Mouse (Mus musculus): ENCODE data around the gene Trappc6a. TPM values are rescaled to one million over a fixed set of nuclear protein-coding genes. Genes with fewer than 3 reads are reported as not detected.
A peak's percentile ranks its signal among the peaks of the same experiment; 100 is the strongest.

Trappc6a gene
- polyA plus RNA-seq, 1 experiment from 2014 or later = 103 TPM

DNA sequence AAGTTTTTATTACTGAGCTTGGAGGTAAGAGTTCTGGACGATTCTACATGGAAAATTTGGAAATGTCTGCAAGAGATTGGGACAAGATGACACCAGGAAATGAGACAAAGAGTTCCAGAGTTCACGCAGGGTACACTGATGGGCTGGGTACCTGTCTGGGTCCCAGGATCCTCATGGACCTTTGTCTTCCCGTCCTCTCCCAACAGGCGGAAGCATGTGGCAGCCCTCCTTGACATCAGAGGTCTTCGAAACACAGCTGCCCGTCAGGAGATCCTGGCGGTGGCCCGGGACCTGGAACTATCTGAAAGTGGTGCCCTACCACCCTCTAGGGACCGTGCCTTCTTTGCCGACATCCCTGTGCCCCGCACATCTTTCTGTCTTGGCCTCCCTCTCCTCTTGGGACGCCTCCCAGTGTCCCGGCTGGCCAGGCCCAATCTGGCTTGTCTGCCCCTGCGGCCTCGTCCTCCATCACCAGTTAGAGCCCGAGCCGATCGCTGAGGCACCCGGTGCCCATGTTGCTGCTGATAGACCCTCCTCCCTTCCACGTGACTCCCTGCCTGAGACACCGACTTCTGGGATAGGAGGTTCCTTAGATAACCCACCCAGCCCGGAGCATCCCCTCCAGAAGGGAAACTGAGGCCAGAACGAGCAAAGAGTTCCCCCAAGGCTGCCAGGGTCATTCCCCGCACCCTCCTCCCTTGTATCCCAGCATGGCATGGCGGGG lies 13.3 kb upstream of the Trappc6a start:
- ATAC-seq (ENCODE audit: insufficient read depth, low FRiP score, low read depth) = no peak
- H3K27ac ChIP-seq = no peak overlapping the region
- peaks cover 8% of the 10 kb centered on the region for H3K4me1 ChIP-seq
- H3K36me3 ChIP-seq = no peaks in the 10 kb centered on the region
- H3K9me3 ChIP-seq = no peaks in the 10 kb centered on the region
- 79% methylated on average over 25 of the region's 25 CpGs for WGBS
- H3K9ac ChIP-seq = no peak overlapping the region
- no peak overlapping the region for H3K4me3 ChIP-seq (replicated peaks)
- H3K4me2 ChIP-seq = no peak overlapping the region
- peaks cover 18% of the 10 kb centered on the region for H3K27me3 ChIP-seq (replicated peaks)

DNA sequence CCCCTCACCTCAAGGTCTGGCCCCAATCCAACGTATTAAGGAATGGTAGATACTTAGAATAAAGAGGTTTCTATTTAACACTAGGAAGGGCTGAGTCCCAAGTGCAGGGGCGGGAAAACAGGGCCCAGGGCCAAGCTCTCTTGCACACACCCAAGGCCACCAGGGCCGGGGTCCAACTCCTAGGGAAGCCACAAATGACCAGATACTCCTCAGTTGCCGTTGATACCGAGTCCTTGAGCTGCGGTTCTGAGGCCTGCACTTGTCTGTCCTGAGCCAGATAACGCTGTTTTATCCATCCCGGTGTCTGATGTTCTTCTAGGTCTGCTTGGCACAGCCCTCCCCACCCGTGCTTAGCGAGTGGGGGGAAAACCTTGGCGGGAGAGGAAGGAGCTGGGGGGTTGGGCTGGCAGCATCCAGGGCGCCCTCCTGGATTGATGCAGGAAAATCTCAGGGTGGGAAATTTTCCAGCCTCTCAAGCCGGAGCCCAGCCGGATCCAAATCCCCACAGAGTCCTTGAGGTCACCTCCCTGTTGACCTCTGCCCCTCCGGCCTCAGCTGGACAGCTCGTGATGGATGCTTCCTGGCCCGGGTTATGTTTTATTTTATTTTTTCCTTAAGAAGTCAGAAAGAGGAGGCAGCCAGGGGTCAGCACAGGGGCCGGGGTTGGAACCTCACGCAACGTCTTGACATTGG lies 12.5 kb upstream of the Trappc6a start:
- Histone ChIP-seq H3K36me3 (no peaks in the 10 kb centered on the region), H3K4me1 (peaks cover 8% of the 10 kb centered on the region), H3K9ac (no peak overlapping the region), H3K27me3 (replicated peaks) (peaks cover 13% of the 10 kb centered on the region), H3K4me2 (no peak overlapping the region), H3K27ac (no peak overlapping the region), H3K9me3 (no peaks in the 10 kb centered on the region), H3K4me3 (replicated peaks) (no peak overlapping the region)
- ATAC-seq (ENCODE audit: insufficient read depth, low FRiP score, low read depth) = no peak
- WGBS = 46% methylated on average over 20 of the region's 20 CpGs

DNA sequence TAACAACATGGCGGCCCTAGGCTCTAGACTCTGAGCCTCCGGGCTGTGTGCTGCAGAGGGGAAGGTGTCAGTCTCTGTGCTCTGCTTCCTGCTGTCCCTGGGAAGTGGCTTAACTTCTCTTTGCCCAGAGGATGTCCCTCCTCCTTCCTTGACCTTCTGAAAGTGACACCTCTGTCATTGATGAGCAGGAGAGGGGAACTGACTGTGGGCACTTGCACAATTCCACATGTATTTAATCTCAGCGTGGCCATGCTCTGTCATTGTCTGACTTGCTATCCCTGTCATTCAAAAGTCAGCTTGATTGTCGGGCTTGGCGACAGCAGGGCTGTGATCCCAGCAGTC lies 12.0 kb upstream of the Trappc6a start:
- H3K4me1 ChIP-seq = peaks cover 8% of the 10 kb centered on the region
- H3K4me2 ChIP-seq = no peak overlapping the region
- H3K9ac ChIP-seq = no peak overlapping the region
- H3K27me3 ChIP-seq (replicated peaks) = peaks cover 8% of the 10 kb centered on the region
- H3K27ac ChIP-seq = no peak overlapping the region
- WGBS = 53% methylated on average over 5 of the region's 5 CpGs
- no peak overlapping the region for H3K4me3 ChIP-seq (replicated peaks)
- no peaks in the 10 kb centered on the region for H3K9me3 ChIP-seq
- ATAC-seq (ENCODE audit: insufficient read depth, low FRiP score, low read depth) = no peak
- H3K36me3 ChIP-seq = no peaks in the 10 kb centered on the region

DNA sequence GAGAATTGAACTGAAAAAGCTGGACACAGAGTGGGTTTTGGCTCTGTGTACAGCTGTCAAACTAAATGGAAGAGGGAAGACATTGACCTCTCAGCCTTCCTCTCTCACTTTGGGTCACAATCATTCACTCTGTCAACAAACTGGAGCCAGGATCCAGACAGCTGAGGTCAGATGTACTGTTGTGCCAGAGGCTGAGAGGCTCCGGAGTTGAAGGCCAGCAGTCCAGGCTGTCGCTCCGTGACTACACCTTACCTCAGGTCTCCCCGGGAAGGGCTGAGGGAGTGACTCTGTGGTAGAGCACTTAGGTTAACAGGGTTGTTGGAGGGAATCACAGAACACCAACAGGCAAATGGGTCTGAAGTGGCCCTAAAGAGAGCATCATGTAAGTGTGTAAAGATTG lies 9.9 kb upstream of the Trappc6a start:
- Histone ChIP-seq H3K4me1 (peaks cover 3% of the 10 kb centered on the region; the same call in 1 of the 2 replicates), H3K27ac (no peak overlapping the region), H3K27me3 (replicated peaks) (no peaks in the 10 kb centered on the region), H3K9ac (no peak overlapping the region), H3K4me2 (no peak overlapping the region), H3K9me3 (no peaks in the 10 kb centered on the region), H3K4me3 (replicated peaks) (no peak overlapping the region), H3K36me3 (no peaks in the 10 kb centered on the region)
- ATAC-seq (ENCODE audit: insufficient read depth, low FRiP score, low read depth) = no peak
- WGBS = 42% methylated on average over 4 of the region's 4 CpGs

DNA sequence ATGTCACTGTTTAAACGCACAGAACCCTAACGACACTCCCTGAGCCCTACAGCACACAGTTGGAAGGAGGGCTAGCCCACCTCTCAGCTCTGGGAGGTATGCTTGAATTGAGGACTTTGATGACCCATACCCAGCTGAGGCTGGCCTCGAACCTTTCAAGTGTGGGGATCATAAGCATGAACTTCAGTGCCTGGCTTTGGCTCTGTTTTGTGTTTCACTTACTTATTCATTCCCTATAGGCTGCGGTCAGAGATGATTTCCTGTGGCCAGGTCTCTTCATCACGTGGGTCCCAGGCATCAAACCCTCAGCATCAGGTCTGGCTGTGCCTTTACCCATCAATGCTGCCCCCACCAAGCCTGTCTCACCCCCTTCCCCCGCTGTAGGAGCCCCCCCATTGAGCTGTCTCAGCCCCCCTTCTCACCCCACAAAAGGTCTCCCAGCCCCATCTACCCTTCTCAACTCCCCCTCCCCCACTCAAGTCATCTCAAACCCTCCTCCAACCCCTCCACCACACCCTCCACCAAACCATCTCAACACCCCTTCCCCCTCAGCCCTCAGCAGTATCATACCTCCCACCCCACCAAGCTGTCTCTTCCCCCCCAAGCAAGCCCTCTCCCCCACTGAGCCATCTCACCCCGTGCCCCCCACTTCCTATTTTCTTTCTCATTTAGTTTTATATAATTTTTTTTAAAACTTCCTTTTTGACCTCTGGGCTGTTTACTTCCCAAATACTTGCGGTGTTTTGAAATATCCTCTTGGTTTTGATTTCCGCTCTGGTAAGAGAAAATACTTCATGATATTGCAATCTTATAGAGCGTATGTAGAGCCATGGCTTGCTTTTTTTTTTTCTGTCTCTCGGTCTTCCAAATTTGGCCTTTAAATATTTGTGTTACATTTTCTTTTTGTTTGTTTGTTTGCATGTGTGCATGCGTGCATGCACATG lies 7.5 kb upstream of the Trappc6a start:
- H3K9ac ChIP-seq = no peak overlapping the region
- no peaks in the 10 kb centered on the region for H3K36me3 ChIP-seq
- WGBS = 64% methylated on average over 12 of the region's 12 CpGs
- no peak overlapping the region for H3K4me3 ChIP-seq (replicated peaks)
- no peak overlapping the region for H3K4me2 ChIP-seq
- no peaks in the 10 kb centered on the region for H3K27me3 ChIP-seq (replicated peaks)
- ATAC-seq (ENCODE audit: insufficient read depth, low FRiP score, low read depth) = no peak
- H3K9me3 ChIP-seq = no peaks in the 10 kb centered on the region
- peaks cover under 1% of the 10 kb centered on the region; the same call in 1 of the 2 replicates for H3K4me1 ChIP-seq
- H3K27ac ChIP-seq = no peak overlapping the region

DNA sequence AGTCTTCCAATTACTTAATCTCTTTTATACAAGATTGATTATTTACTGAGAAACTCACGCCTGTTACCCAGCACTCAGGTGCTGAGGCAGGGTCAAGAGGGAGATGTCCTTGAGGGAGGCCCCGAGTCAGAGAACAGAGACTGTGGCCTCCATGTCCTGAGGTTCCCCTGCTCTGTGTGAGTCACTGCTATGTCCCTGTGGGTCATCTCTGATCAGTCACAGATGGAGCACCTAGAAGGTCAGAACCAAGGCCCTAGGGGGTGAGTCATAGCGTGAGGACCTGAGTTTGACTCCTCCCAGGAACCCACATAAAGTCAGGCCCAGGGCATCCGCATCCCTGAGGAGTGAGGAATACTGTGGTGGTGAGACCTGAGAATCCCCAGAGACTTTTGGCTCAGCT lies 6.5 kb upstream of the Trappc6a start:
- WGBS = 74% methylated on average over 4 of the region's 4 CpGs
- Histone ChIP-seq H3K27me3 (replicated peaks) (no peaks in the 10 kb centered on the region), H3K4me2 (no peak overlapping the region), H3K27ac (no peak overlapping the region), H3K4me3 (replicated peaks) (no peak overlapping the region), H3K9me3 (no peaks in the 10 kb centered on the region), H3K4me1 (peaks cover 2% of the 10 kb centered on the region; the same call in 1 of the 2 replicates), H3K36me3 (no peaks in the 10 kb centered on the region), H3K9ac (no peak overlapping the region)
- ATAC-seq (ENCODE audit: insufficient read depth, low FRiP score, low read depth) = no peak

DNA sequence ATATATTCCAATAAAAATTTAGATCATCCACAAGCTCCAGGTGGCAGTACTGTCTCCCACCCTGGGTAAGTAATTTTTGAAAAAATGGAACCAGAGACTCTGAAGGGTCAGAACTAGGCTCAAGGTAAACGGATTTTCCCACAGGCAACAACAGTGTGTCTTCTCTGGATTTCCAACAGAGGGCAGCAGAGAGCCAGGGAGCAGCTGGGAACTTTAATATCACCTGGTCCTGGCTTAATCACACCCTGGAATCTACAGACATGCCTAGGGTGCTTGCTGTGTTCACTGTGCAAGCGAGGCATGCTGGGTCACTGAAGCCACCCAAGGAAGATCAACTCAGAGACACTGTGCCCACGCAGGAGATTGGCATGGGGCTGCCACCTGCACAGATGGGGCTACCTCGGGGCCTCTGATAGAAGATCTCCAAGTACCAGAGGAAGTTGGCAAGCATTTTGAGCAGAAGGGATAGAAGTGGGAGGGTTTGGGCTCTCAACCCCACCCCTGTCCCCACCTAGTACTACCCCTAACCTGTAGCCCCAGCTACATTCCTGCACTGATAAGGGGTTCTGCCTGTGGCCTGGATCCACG lies 4.6 kb upstream of the Trappc6a start:
- H3K4me2 ChIP-seq = no peak overlapping the region
- H3K9ac ChIP-seq = no peak overlapping the region
- peaks cover 13% of the 10 kb centered on the region; the same call in 1 of the 2 replicates for H3K4me1 ChIP-seq
- no peaks in the 10 kb centered on the region for H3K9me3 ChIP-seq
- 30% methylated on average over 5 of the region's 5 CpGs for WGBS
- H3K27me3 ChIP-seq (replicated peaks) = no peaks in the 10 kb centered on the region
- H3K4me3 ChIP-seq (replicated peaks) = no peak overlapping the region
- no peaks in the 10 kb centered on the region for H3K36me3 ChIP-seq
- H3K27ac ChIP-seq = no peak overlapping the region
- ATAC-seq (ENCODE audit: insufficient read depth, low FRiP score, low read depth) = no peak

DNA sequence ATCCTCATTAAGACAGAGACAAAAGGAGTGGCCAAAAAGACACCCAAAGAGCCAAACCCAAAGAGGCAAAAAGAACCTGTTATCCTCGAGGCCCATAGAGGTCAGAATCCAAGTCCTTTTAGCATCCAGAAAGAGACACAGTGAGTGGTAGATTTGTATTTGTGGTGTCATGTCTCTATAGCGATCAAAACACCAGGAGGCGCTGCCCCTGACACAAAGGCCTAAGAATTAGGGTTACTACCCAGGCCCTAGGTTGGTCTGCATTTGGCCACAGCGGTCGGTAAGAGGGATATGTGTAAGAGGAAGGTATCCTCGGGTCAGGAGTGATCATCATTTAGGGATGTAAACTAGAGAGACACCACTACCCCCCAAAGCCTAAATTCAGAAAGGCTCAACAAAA lies 1.9 kb upstream of the Trappc6a start:
- Histone ChIP-seq H3K9me3 (no peaks in the 10 kb centered on the region), H3K4me2 (peak overlapping the region; percentile 98; the same call in 1 of the 2 replicates), H3K9ac (no peak overlapping the region), H3K27ac (no peak overlapping the region), H3K36me3 (no peaks in the 10 kb centered on the region), H3K27me3 (replicated peaks) (no peaks in the 10 kb centered on the region), H3K4me1 (peaks cover 21% of the 10 kb centered on the region), H3K4me3 (replicated peaks) (no peak overlapping the region)
- ATAC-seq (ENCODE audit: insufficient read depth, low FRiP score, low read depth) = no peak
- WGBS = 49% methylated on average over 6 of the region's 6 CpGs

DNA sequence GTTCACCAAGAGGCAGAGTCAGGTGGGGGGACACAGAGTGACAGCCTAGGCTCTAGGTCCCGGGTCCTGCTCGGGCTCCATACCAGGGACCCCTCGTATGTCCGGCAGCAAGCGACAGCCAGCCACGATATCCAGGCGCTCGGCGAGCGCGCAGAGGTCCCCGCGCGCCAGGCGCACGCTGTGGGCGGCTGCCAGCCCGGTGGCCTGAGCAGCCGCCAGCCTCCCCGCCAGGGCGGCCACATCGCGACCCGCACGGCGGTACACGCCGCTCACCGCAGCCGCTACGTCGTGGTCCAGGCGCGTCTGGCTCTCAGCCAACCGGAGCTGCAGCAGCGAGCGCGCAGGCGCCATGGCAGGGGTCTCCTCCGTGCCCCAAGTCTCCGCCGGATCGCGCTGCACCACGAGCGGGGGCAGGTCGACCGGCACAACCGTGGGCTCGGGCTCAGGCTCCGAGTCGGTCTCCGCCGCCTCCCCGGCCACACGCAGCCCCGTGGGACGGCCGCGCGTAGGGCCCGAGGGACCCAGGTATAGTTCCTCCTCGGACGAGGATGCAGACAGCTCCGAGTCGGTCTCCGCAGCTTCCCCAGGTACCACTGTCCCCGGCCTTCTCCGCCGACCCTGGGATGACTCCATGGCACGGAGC lies 1.1 kb upstream of the Trappc6a start:
- Histone ChIP-seq H3K27me3 (replicated peaks) (no peaks in the 10 kb centered on the region), H3K9me3 (no peaks in the 10 kb centered on the region), H3K4me2 (peak overlapping the region; percentile 98), H3K4me3 (replicated peaks) (peak overlapping the region; percentile 91), H3K9ac (peak overlapping the region; percentile 51), H3K36me3 (no peaks in the 10 kb centered on the region), H3K4me1 (peaks cover 21% of the 10 kb centered on the region), H3K27ac (no peak overlapping the region)
- no peak for ATAC-seq (ENCODE audit: insufficient read depth, low FRiP score, low read depth)
- WGBS = 1% methylated on average over 71 of the region's 71 CpGs

DNA sequence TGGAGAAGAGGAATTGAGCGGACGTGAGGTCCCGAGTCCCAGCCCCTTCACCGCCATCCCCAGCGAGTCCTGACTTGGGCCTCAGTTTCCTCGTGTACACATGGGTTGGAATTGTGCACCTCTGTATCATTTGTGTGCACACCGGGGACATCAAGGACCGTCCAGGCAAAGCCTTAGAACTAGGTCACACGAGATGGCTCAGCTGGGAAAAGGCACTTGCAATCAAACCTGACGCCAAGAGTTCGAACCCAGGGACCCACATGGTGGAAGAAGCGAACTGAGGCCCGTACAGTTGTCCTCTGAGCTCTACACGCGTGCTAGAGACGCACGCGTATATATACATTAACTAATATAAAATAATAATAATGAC lies 598 bp upstream of the Trappc6a start:
- Histone ChIP-seq H3K36me3 (no peaks in the 10 kb centered on the region), H3K4me3 (replicated peaks) (peak overlapping the region; percentile 91), H3K4me2 (peak overlapping the region; percentile 98), H3K4me1 (peaks cover 21% of the 10 kb centered on the region), H3K9ac (peak overlapping the region; percentile 51; the same call in 1 of the 2 replicates), H3K27ac (peak overlapping the region; percentile 77; the same call in 1 of the 2 replicates), H3K9me3 (no peaks in the 10 kb centered on the region), H3K27me3 (replicated peaks) (no peaks in the 10 kb centered on the region)
- WGBS = 4% methylated on average over 18 of the region's 18 CpGs
- no peak for ATAC-seq (ENCODE audit: insufficient read depth, low FRiP score, low read depth)

DNA sequence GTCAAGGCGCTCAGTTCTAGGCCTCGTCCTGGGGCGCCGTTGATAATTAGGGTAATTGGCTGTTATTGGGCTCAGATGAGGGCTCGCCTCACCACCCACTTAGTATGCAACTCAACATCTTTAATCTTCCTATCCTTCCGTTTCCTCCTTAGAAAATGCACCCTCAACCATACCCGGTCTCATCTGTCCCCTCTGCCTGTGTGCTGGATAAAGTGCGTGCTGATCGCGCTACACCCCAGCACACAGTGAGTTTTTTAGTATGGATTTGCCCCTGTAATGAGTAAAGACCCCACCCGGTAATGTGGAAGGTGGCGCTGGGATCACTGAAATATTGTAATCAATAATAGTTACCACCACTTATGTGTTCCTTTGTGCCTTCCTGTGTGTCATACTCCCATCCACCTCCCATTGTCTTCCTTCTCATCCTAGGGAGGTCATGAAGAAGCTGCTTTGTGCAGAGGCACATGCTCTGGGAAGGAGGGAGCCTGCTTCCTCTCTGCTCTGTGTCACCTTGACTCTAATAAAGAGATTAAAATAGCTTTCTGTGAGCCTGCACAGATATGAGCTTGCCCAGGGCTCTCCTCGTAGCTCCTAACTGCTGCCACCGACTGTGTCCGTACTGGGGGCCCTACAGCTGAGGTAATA lies 851 bp downstream of the Trappc6a start:
- H3K4me2 ChIP-seq = peak overlapping the region; percentile 98
- WGBS = 6% methylated on average over 15 of the region's 15 CpGs
- no peaks in the 10 kb centered on the region for H3K36me3 ChIP-seq
- H3K4me3 ChIP-seq (replicated peaks) = peak overlapping the region; percentile 91
- peak overlapping the region; percentile 62 for H3K9ac ChIP-seq
- H3K4me1 ChIP-seq = peaks cover 21% of the 10 kb centered on the region
- H3K27ac ChIP-seq = peak overlapping the region; percentile 77
- no peak; the same call in 1 of the 2 replicates for ATAC-seq (ENCODE audit: insufficient read depth, low FRiP score, low read depth)
- H3K9me3 ChIP-seq = no peaks in the 10 kb centered on the region
- no peaks in the 10 kb centered on the region for H3K27me3 ChIP-seq (replicated peaks)
